Mouse (Mus musculus): ENCODE results near the gene Esd. TPM values are rescaled to one million over a fixed set of nuclear protein-coding genes. Genes with fewer than 3 reads are reported as not detected.

Esd gene
- total RNA-seq, 1 experiment = 78.4 TPM

GRCm38 (mm10) chr14:74797386-74798062 lies 65.4 kb downstream of the Esd start:
- TF ChIP-seq ZC3H11A (IDR thresholded peaks at IDR 0.05; ENCODE audit: borderline replicate concordance, low read depth, low read length) = no peak
- H3K9ac ChIP-seq (ENCODE audit: insufficient read depth, low read depth, low read length, poor library complexity, severe bottlenecking) = no peak overlapping the region
- no peak overlapping the region for H3K4me3 ChIP-seq (ENCODE audit: insufficient read depth in 1 of 2, low read depth in 1 of 2, low read length in 2 of 2, poor library complexity in 1 of 2, severe bottlenecking in 1 of 2)
- H3K27ac ChIP-seq (ENCODE audit: insufficient read depth, low read depth, low read length, poor library complexity, severe bottlenecking) = no peak overlapping the region
- DNase-seq (ENCODE audit: low read depth, low spot score) = no peak
- H3K36me3 ChIP-seq (ENCODE audit: control insufficient read depth, insufficient read depth, low read length, poor library complexity, severe bottlenecking) = peaks cover 2% of the 10 kb centered on the region; the same call in 1 of the 2 replicates
- H3K9me3 ChIP-seq (ENCODE audit: control insufficient read depth, insufficient read depth, low read depth, low read length) = no peaks in the 10 kb centered on the region
- in situ Hi-C loops (cut with MboI; ENCODE audit: low sequenced_read_pairs in 2 of 2, unreplicated experiment in 2 of 2) = no loop called here
- H3K4me1 ChIP-seq (ENCODE audit: control insufficient read depth in 2 of 2, insufficient read depth in 2 of 2, low read length in 2 of 2, poor library complexity in 1 of 2) = no peaks in the 10 kb centered on the region

- H3K4me1 ChIP-seq (ENCODE audit: control insufficient read depth in 2 of 2, insufficient read depth in 2 of 2, low read length in 2 of 2, poor library complexity in 1 of 2) = no peaks in the 10 kb centered on the region
- no peak overlapping the region for H3K4me3 ChIP-seq (ENCODE audit: insufficient read depth in 1 of 2, low read depth in 1 of 2, low read length in 2 of 2, poor library complexity in 1 of 2, severe bottlenecking in 1 of 2)
- TF ChIP-seq HCFC1 (IDR thresholded peaks at IDR 0.05; ENCODE audit: borderline replicate concordance, insufficient read depth, low read length) = no peak
- TF ChIP-seq ZNF384 (IDR thresholded peaks at IDR 0.05; ENCODE audit: low read depth, low read length) = no peak
- TF ChIP-seq MAFK (IDR thresholded peaks at IDR 0.05; ENCODE audit: insufficient read depth, low read depth, low read length) = no peak
- no peak for TF ChIP-seq CHD2 (IDR thresholded peaks at IDR 0.05; ENCODE audit: low read depth, low read length)
- TF ChIP-seq ZC3H11A (IDR thresholded peaks at IDR 0.05; ENCODE audit: borderline replicate concordance, low read depth, low read length) = no peak
- no peak overlapping the region for H3K9ac ChIP-seq (ENCODE audit: insufficient read depth, low read depth, low read length, poor library complexity, severe bottlenecking)
- in situ Hi-C loops (cut with MboI; ENCODE audit: low sequenced_read_pairs in 2 of 2, unreplicated experiment in 2 of 2) = no loop called here
- peaks cover 2% of the 10 kb centered on the region; the same call in 1 of the 2 replicates for H3K36me3 ChIP-seq (ENCODE audit: control insufficient read depth, insufficient read depth, low read length, poor library complexity, severe bottlenecking)
- H3K27ac ChIP-seq (ENCODE audit: insufficient read depth, low read depth, low read length, poor library complexity, severe bottlenecking) = no peak overlapping the region
- no peaks in the 10 kb centered on the region for H3K9me3 ChIP-seq (ENCODE audit: control insufficient read depth, insufficient read depth, low read depth, low read length)
- no peak for DNase-seq (ENCODE audit: low read depth, low spot score)
Observed at GRCm38 (mm10) chr14:74798063-74798890, 66.2 kb downstream of the Esd start.

Other genes starting within 250 kb of the Esd start
- gene Htr2a, start 91.5 kb upstream of the Esd start, total RNA-seq (2012; rRNA removed) = 0.18 TPM in 1 of 2 replicates, not detected in the other
- gene Lrch1, start 215.6 kb downstream of the Esd start, total RNA-seq (2012; rRNA removed) = 3.3 and 7.9 TPM in 2 replicates